Mouse (Mus musculus) brain, embryonic 14.5 days (tissue): ENCODE measurements around the gene Duoxa2.

Experiments
- CTCF ChIP-seq: fragments of 200-500 bp; IDR thresholded peaks from 2 replicates; pipeline ENCODE4 v1.5.1; 2012; ENCODE audit warnings: inconsistent platforms, mild to moderate bottlenecking, moderate library complexity, borderline replicate concordance; ENCODE audit not compliant: insufficient read depth, insufficient read length; ENCODE audit errors: extremely low read depth
- POLR2A ChIP-seq: fragments of 200-500 bp; IDR thresholded peaks from 2 replicates; pipeline ENCODE4 v1.6.1; 2012; ENCODE audit warnings: mild to moderate bottlenecking, inconsistent platforms, borderline replicate concordance; ENCODE audit not compliant: poor library complexity, insufficient read depth, insufficient read length, severe bottlenecking; ENCODE audit errors: extremely low read depth

DNA sequence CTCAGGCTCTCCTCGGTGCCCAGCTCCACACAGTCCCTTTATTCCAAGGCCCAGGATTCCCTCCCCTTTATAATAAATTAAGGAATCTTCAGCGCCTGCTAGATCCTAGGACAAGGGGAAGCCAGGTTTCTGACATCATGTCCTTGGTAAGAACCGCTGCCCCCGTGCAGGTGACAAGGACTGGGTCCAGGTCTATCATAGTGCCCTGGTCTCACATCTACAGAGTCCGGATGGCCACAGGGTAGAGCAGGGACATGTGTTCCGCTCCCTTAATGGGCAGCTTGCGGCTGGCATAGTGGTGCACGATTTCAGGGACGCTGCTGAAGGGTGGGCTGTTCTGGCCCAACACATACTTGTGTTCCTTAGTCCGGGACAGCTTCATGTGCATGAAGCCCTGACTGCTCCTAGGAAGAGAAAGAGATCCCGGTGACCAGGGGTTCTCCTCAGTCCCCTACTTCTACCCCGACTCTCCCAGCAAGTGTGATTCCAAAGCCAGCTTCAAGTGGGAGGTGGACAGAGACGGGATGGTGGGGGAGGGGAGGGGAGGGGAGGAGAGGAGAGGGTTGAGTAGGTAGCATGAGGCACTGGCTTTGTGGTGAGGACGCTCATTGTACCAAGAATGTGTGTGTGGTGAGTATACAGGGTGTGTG, 50.6 kb downstream of the Duoxa2 start:
- no peak for TF ChIP-seq POLR2A
- no peak for TF ChIP-seq CTCF
